Mouse (Mus musculus) CH12.LX (cell line): ENCODE data around the gene Gse1. TPM values are rescaled to one million over a fixed set of nuclear protein-coding genes. Genes with fewer than 3 reads are reported as not detected.

Source experiments
- DNase-seq: peaks from one replicate; pipeline ENCODE4 v3.0.0-alpha.2; 2013; ENCODE audit errors: extremely low read depth
- H3K27ac ChIP-seq: 2 replicates; pipeline ENCODE4 v1.5.1; 2012; ENCODE audit warnings: low read depth, mild to moderate bottlenecking, control low read depth, moderate library complexity; ENCODE audit not compliant: insufficient read depth
- H3K27me3 ChIP-seq: replicated peaks from 2 replicates; pipeline ENCODE3; 2012; ENCODE audit warnings: inconsistent platforms
- H3K36me3 ChIP-seq, 2 experiments: replicated peaks in 1 of 2; 2 replicates each; pipeline versions ENCODE3 to v1.6.1; 2012; ENCODE audit warnings: inconsistent platforms in 1 of 2, low read length in 1 of 2, mild to moderate bottlenecking in 1 of 2, mixed read lengths in 1 of 2, moderate library complexity in 1 of 2; ENCODE audit not compliant: control insufficient read depth in 1 of 2, insufficient read depth in 1 of 2
- H3K4me1 ChIP-seq, 2 experiments: 2 replicates each; pipeline ENCODE4 v1.6.1; 2012; ENCODE audit warnings: inconsistent platforms in 1 of 2, moderate library complexity in 1 of 2; ENCODE audit not compliant: insufficient read depth in 2 of 2, control insufficient read depth in 1 of 2
- H3K4me2 ChIP-seq: 2 replicates; pipeline ENCODE4 v1.6.1; 2012; ENCODE audit warnings: low read depth, mild to moderate bottlenecking, control low read depth; ENCODE audit not compliant: poor library complexity, insufficient read depth, severe bottlenecking
- H3K4me3 ChIP-seq, 3 experiments: fragments of 150-350 bp in 1 of 3; sonication (generic) in 1 of 3; replicated peaks in 1 of 3; 2 replicates each; pipeline versions ENCODE3 to v1.5.1; 2011 to 2012; ENCODE audit warnings: low read depth in 2 of 3, low read length in 2 of 3, mild to moderate bottlenecking in 2 of 3, moderate library complexity in 2 of 3, control low read depth in 1 of 3, improper control_type of control experiment in 1 of 3, inconsistent platforms in 1 of 3, mixed read lengths in 1 of 3; ENCODE audit not compliant: poor library complexity in 1 of 3
- H3K79me2 ChIP-seq: replicated peaks from 2 replicates; pipeline ENCODE4 v1.6.1; 2012; ENCODE audit warnings: mild to moderate bottlenecking, moderate library complexity; ENCODE audit not compliant: control insufficient read depth, poor library complexity, insufficient read depth, severe bottlenecking; ENCODE audit errors: extremely low read depth
- H3K9ac ChIP-seq: 2 replicates; pipeline ENCODE4 v1.6.1; 2012; ENCODE audit warnings: low read depth, mild to moderate bottlenecking, control low read depth, moderate library complexity; ENCODE audit not compliant: insufficient read depth
- H3K9me3 ChIP-seq: replicated peaks from 2 replicates; pipeline ENCODE3; 2012; ENCODE audit warnings: low read length, inconsistent platforms, mixed read lengths
- CTCF ChIP-seq, 2 experiments: IDR thresholded peaks in 1 of 2; conservative IDR thresholded peaks in 1 of 2; 2 replicates each; pipeline ENCODE4 v1.5.1; 2011 to 2012; ENCODE audit warnings: low read depth in 2 of 2, low read length in 2 of 2, improper control_type of control experiment in 1 of 2, inconsistent platforms in 1 of 2, mild to moderate bottlenecking in 1 of 2, moderate library complexity in 1 of 2
- ETS1 ChIP-seq: conservative IDR thresholded peaks from 2 replicates; pipeline ENCODE4 v1.6.1; 2012; ENCODE audit warnings: low read depth, mild to moderate bottlenecking, inconsistent platforms, low read length, improper control_type of control experiment, moderate library complexity
- GABPA ChIP-seq: IDR thresholded peaks from 2 replicates; pipeline ENCODE4 v1.6.1; 2012; ENCODE audit warnings: low read depth, low read length, improper control_type of control experiment, inconsistent platforms; ENCODE audit not compliant: insufficient replicate concordance
- HCFC1 ChIP-seq: IDR thresholded peaks from 2 replicates; pipeline ENCODE4 v1.6.1; 2012; ENCODE audit warnings: low read depth, mild to moderate bottlenecking, inconsistent platforms, low read length, improper control_type of control experiment
- IRF4 ChIP-seq: IDR thresholded peaks from 2 replicates; pipeline ENCODE4 v1.6.1; 2014; ENCODE audit warnings: low read depth, mild to moderate bottlenecking, inconsistent platforms, low read length, improper control_type of control experiment
- MAFK ChIP-seq: IDR thresholded peaks from 2 replicates; pipeline ENCODE4 v1.6.1; 2011; ENCODE audit warnings: low read length, improper control_type of control experiment; ENCODE audit not compliant: insufficient replicate concordance
- MAX ChIP-seq: IDR thresholded peaks from 2 replicates; pipeline ENCODE4 v1.6.1; 2011; ENCODE audit warnings: low read length, improper control_type of control experiment
- MEF2A ChIP-seq: IDR thresholded peaks from 2 replicates; pipeline ENCODE4 v1.6.1; 2014; ENCODE audit warnings: low read depth, mild to moderate bottlenecking, inconsistent platforms, low read length, improper control_type of control experiment, borderline replicate concordance
- NRF1 ChIP-seq: IDR thresholded peaks from 2 replicates; pipeline ENCODE4 v1.6.1; 2014; ENCODE audit warnings: low read depth, mild to moderate bottlenecking, inconsistent platforms, low read length, improper control_type of control experiment, moderate library complexity
- RCOR1 ChIP-seq: conservative IDR thresholded peaks from 2 replicates; pipeline ENCODE4 v1.6.1; 2012; ENCODE audit warnings: low read depth, mild to moderate bottlenecking, inconsistent platforms, low read length, improper control_type of control experiment
- TBP ChIP-seq: conservative IDR thresholded peaks from 2 replicates; pipeline ENCODE4 v1.6.1; 2011; ENCODE audit warnings: low read depth, low read length, improper control_type of control experiment
- UBTF ChIP-seq: IDR thresholded peaks from 2 replicates; pipeline ENCODE4 v1.6.1; 2012; ENCODE audit warnings: low read depth, mild to moderate bottlenecking, inconsistent platforms, low read length, improper control_type of control experiment, moderate library complexity
- USF2 ChIP-seq: conservative IDR thresholded peaks from 2 replicates; pipeline ENCODE4 v1.6.1; 2011; ENCODE audit warnings: low read depth, low read length, improper control_type of control experiment
- ZC3H11A ChIP-seq: IDR thresholded peaks from 2 replicates; pipeline ENCODE4 v1.6.1; 2012; ENCODE audit warnings: low read depth, mild to moderate bottlenecking, inconsistent platforms, low read length, improper control_type of control experiment
- ZNF384 ChIP-seq: IDR thresholded peaks from 2 replicates; pipeline ENCODE4 v1.6.1; 2012; ENCODE audit warnings: low read depth, low read length, improper control_type of control experiment, inconsistent platforms
- dilution Hi-C: fragments of 300-500 bp; cut with MboI; formaldehyde crosslinking; loops from 2 replicates; pipeline ENCODE4 v1.14.3; 2020; ENCODE audit warnings: low sequenced_read_pairs; ENCODE audit not compliant: extremely low pct_unique_long_range_greater_than_20kb, extremely low pct_ligation_motif_present
- in situ Hi-C: fragments of 300-500 bp; cut with MboI; formaldehyde crosslinking; loops from 3 replicates; pipeline ENCODE4 v1.14.3; 2019; ENCODE audit warnings: low sequenced_read_pairs, low pct_ligation_motif_present, low pct_unique_long_range_greater_than_20kb, mixed read lengths
- polyA plus RNA-seq: library from polyadenylated mRNA; unstranded; fragments of >175 nt; gene quantifications from 2 replicates; pipeline ENCODE4 v1.2.1, GENCODE M21; 2012; ENCODE audit warnings: low read depth; ENCODE audit not compliant: insufficient read length
- total RNA-seq, 2 experiments: library from RNA; depleted of rRNA; stranded (reverse); fragments of 300-350 nt in 1 of 2; fragments of >200 nt in 1 of 2; gene quantifications; 2 replicates each; pipeline ENCODE4 v1.2.3; 2012 to 2014

Gene Gse1
- total and polyA plus RNA-seq, 3 experiments: 1.3 to 9.8 (median 8.5) TPM

DNA sequence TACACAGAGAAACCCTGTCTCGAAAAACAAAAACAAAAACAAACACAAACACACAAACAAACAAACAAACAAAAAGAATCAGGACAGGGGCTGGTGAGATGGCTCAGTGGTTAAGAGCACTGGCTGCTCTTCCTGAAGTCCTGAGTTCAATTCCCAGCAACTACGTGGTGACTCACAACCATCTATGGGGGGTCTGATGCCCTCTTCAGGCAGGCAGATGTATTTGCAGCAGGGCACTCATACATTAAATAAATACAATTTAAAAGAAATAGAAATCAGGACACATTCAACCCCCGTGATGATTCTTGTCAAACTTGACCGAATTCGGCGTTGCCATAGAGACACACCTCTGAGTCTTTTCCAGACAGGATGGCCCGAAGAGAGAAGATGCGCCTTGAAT lies 20.9 kb upstream of the Gse1 start:
- Histone ChIP-seq H3K79me2 (no peaks in the 10 kb centered on the region), H3K27me3 (peaks cover 17% of the 10 kb centered on the region), H3K4me1 (peaks cover 4 to 15% of the 10 kb centered on the region in 2 experiments; a peak in 3 of 4 replicates), H3K4me2 (no peak overlapping the region), H3K9me3 (no peaks in the 10 kb centered on the region), H3K27ac (no peak overlapping the region), H3K9ac (no peak overlapping the region), H3K36me3 (no peaks in the 10 kb centered on the region), H3K4me3 (no peak overlapping the region)
- TF ChIP-seq CTCF (conservative IDR thresholded peaks at IDR 0.05 in 1 of 2, IDR thresholded peaks at IDR 0.05 in 1 of 2; ENCODE audit: low read depth in 2 of 2, low read length in 2 of 2) (peak in 1 of 2 experiments; percentile 31; a peak in 1 of 4 replicates), ETS1 (no peak), GABPA (no peak)
- dilution Hi-C loops: no loop called here
- in situ Hi-C loops: no loop called here
- no peak for DNase-seq

DNA sequence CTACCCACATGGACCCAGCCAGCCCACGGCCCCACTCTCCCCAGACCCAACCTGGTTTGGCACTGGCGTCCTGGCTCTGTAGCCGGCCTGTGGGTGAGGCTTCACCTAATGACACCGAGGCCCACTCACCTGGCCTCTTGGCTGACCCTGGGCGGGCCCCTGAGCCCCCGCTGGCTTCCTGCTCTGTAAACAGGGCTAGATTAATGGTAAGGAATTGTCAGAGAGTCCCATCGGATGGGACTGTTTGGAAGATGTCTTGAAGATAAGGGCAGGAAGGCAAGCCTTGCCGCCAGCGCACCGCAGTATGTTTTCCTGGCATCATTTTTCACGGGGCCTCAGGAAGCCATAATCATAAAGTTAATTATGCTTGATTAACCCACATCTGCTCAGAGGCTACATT lies 20.1 kb upstream of the Gse1 start:
- in situ Hi-C loops: no loop called here
- Histone ChIP-seq H3K27me3 (peaks cover 10% of the 10 kb centered on the region), H3K4me2 (no peak overlapping the region), H3K9me3 (no peaks in the 10 kb centered on the region), H3K9ac (no peak overlapping the region), H3K4me3 (no peak overlapping the region), H3K36me3 (no peaks in the 10 kb centered on the region), H3K4me1 (peaks cover 4 to 22% of the 10 kb centered on the region in 2 experiments; a peak in 3 of 4 replicates), H3K79me2 (no peaks in the 10 kb centered on the region), H3K27ac (no peak overlapping the region)
- no peak for DNase-seq
- TF ChIP-seq MEF2A (no peak), MAFK (no peak), TBP (no peak), ZC3H11A (no peak), ZNF384 (no peak), RCOR1 (no peak), HCFC1 (no peak), UBTF (no peak), USF2 (no peak), NRF1 (no peak), MAX (no peak), IRF4 (no peak)
- dilution Hi-C loops: no loop called here
